Mouse (Mus musculus) stomach, embryonic 16.5 days (tissue): ENCODE measurements around the gene Gm7361. TPM values are rescaled to one million over a fixed set of nuclear protein-coding genes. Genes with fewer than 3 reads are reported as not detected.

Experiments used
- polyA plus RNA-seq: library from polyadenylated mRNA; unstranded; fragments of >200 nt; fragmentation: Nextera tagmentation; extraction: Ambion mirVana; gene quantifications from 2 replicates; pipeline ENCODE4 v1.2.1, GENCODE M21; 2015

Gene Gm7361
- polyA plus RNA-seq, 1 experiment from 2014 or later = not detected

Other genes with a start within 250 kb of the Gm7361 start
- not detected in 2 replicates for gene Gm5862, start 234.8 kb upstream of the Gm7361 start, polyA plus RNA-seq
- 0.09 TPM in 1 of 2 replicates, not detected in the other for gene Speer4a, start 218.1 kb upstream of the Gm7361 start, polyA plus RNA-seq
- not detected in 2 replicates for gene Gm7347, start 199.1 kb upstream of the Gm7361 start, polyA plus RNA-seq
- not detected in 2 replicates for gene Gm10471, start 168.4 kb upstream of the Gm7361 start, polyA plus RNA-seq
- gene 5031410I06Rik, start 152.3 kb upstream of the Gm7361 start, polyA plus RNA-seq = 0.05 TPM in 1 of 2 replicates, not detected in the other
- gene Gm10220, start 136.3 kb upstream of the Gm7361 start, polyA plus RNA-seq = 0.07 TPM in 1 of 2 replicates, not detected in the other